Mouse (Mus musculus) hindbrain, embryonic 11.5 days (tissue): Measurements from ENCODE around the gene Ube2h. TPM values are rescaled to one million over a fixed set of nuclear protein-coding genes. Genes with fewer than 3 reads are reported as not detected.
A peak's percentile ranks its signal among the peaks of the same experiment; 100 is the strongest.
"Not testable (repeated sequence)": the region's sequence is repeated elsewhere in the genome, so short reads cannot be mapped to it uniquely, and the experiment has no call there.

ENCODE experiments used
- ATAC-seq: fragments of 200-750 bp; cut with Nextera tagmentation; 2 replicates; pipeline ENCODE4 v1.8.0; 2017; ENCODE audit warnings: mild to moderate bottlenecking, moderate TSS enrichment, moderate library complexity; ENCODE audit not compliant: low FRiP score
- DNase-seq: peaks from one replicate; pipeline ENCODE4 v3.0.0-alpha.2; 2015; ENCODE audit warnings: low spot score
- H3K27ac ChIP-seq: fragments of 300-500 bp; sonication (generic); 2 replicates; pipeline ENCODE4 v1.5.1; 2014; ENCODE audit warnings: mild to moderate bottlenecking, low read depth, low read length
- H3K27me3 ChIP-seq: fragments of 300-500 bp; sonication (generic); 2 replicates; pipeline ENCODE4 v1.6.1; 2014; ENCODE audit warnings: mild to moderate bottlenecking, low read length, moderate library complexity, mixed read lengths; ENCODE audit not compliant: control insufficient read depth, insufficient read depth
- H3K36me3 ChIP-seq: fragments of 300-500 bp; sonication (generic); 2 replicates; pipeline ENCODE4 v1.6.1; 2014; ENCODE audit warnings: mild to moderate bottlenecking, low read length, moderate library complexity, mixed read lengths; ENCODE audit not compliant: control insufficient read depth, insufficient read depth
- H3K4me1 ChIP-seq: fragments of 300-500 bp; sonication (generic); replicated peaks from 2 replicates; pipeline ENCODE4 v1.6.1; 2014; ENCODE audit warnings: low read length, mixed read lengths; ENCODE audit not compliant: control insufficient read depth, insufficient read depth
- H3K4me2 ChIP-seq: fragments of 300-500 bp; sonication (generic); replicated peaks from 2 replicates; pipeline ENCODE4 v1.6.1; 2014; ENCODE audit warnings: mild to moderate bottlenecking, low read depth, low read length
- H3K4me3 ChIP-seq: fragments of 300-500 bp; sonication (generic); 2 replicates; pipeline ENCODE4 v1.5.1; 2014; ENCODE audit warnings: low read depth, low read length
- H3K9ac ChIP-seq: fragments of 300-500 bp; sonication (generic); 2 replicates; pipeline ENCODE4 v1.6.1; 2014; ENCODE audit warnings: low read depth, low read length
- H3K9me3 ChIP-seq: fragments of 300-500 bp; sonication (generic); 2 replicates; pipeline ENCODE4 v1.6.1; 2016; ENCODE audit warnings: low read length; ENCODE audit not compliant: control insufficient read depth
- WGBS: fragments of 180-500 bp; shearing (Covaris S2); extraction: QIAGEN DNeasy Blood & Tissue Kit; methylation state at CpG from one replicate; pipeline ENCODE4 v1.1.7; 2014; 5-methylcytosine and 5-hydroxymethylcytosine counted together
- polyA plus RNA-seq: library from polyadenylated mRNA; unstranded; fragments of >200 nt; fragmentation: Nextera tagmentation; extraction: Ambion mirVana; gene quantifications from 2 replicates; pipeline ENCODE4 v1.2.1, GENCODE M21; 2014

Gene Ube2h
- polyA plus RNA-seq, 1 experiment from 2014 or later: 56.1 TPM

GRCm38 (mm10) chr6:30210788-30211187 is 93.6 kb downstream of the Ube2h start:
- Histone ChIP-seq H3K27ac (no peak overlapping the region), H3K4me2 (no peak overlapping the region), H3K4me1 (0 out of 2 replicates have a peak, but pooled peaks cover under 1% of the 10 kb centered on the region), H3K36me3 (no peaks in the 10 kb centered on the region), H3K4me3 (no peak overlapping the region), H3K9me3 (no peaks in the 10 kb centered on the region), H3K9ac (no peak overlapping the region), H3K27me3 (no peaks in the 10 kb centered on the region)
- ATAC-seq (no peak), DNase-seq (peak; percentile 86)
- 36% methylated on average over 5 of the region's 5 CpGs for WGBS

GRCm38 (mm10) chr6:30208844-30209243 is 95.5 kb downstream of the Ube2h start:
- Histone ChIP-seq H3K4me2 (no peak overlapping the region), H3K36me3 (no peaks in the 10 kb centered on the region), H3K9me3 (no peaks in the 10 kb centered on the region), H3K4me1 (0 out of 2 replicates have a peak, but pooled peaks cover 2% of the 10 kb centered on the region), H3K4me3 (no peak overlapping the region), H3K27ac (no peak overlapping the region), H3K9ac (no peak overlapping the region), H3K27me3 (no peaks in the 10 kb centered on the region)
- WGBS: 47% methylated on average over 4 of the region's 4 CpGs
- ATAC-seq: no peak
- no peak for DNase-seq

GRCm38 (mm10) chr6:30205587-30206202 is 98.6 kb downstream of the Ube2h start:
- no peaks in the 10 kb centered on the region for H3K27me3 ChIP-seq
- peak overlapping the region; percentile 40 for H3K4me2 ChIP-seq
- H3K9me3 ChIP-seq: no peaks in the 10 kb centered on the region
- ATAC-seq (peak; percentile 88), DNase-seq (peak; percentile 90)
- 0 out of 2 replicates have a peak, but pooled peaks cover 2% of the 10 kb centered on the region for H3K4me1 ChIP-seq
- no peak overlapping the region for H3K27ac ChIP-seq
- no peak overlapping the region for H3K9ac ChIP-seq
- 7% methylated on average over 30 of the region's 30 CpGs for WGBS
- no peak overlapping the region for H3K4me3 ChIP-seq
- no peaks in the 10 kb centered on the region for H3K36me3 ChIP-seq

DNA sequence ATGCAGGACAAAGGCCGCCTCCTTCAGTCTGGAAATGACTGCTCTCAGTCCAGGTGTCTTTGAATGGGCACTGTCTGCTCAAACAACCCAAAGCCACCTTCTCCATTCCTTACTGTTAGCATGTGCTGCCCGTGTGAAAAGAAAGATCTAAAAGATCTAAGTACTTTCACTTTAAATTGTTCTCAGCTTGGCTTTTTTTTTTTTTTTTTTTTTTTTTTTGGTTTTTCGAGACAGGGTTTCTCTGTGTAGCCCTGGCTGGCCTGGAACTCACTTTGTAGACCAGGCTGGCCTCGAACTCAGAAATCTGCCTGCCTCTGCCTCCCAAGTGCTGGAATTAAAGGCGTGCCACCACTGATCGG is 99.2 kb downstream of the Ube2h start:
- not testable (repeated sequence) for H3K9ac ChIP-seq, H3K4me2 ChIP-seq, H3K9me3 ChIP-seq, H3K4me1 ChIP-seq, H3K27ac ChIP-seq, H3K27me3 ChIP-seq, H3K36me3 ChIP-seq, ATAC-seq, H3K4me3 ChIP-seq, DNase-seq
- 82% methylated on average over 5 of the region's 6 CpGs for WGBS

- WGBS: 48% methylated on average over 20 of the region's 20 CpGs
- Histone ChIP-seq H3K36me3 (no peaks in the 10 kb centered on the region), H3K27me3 (no peaks in the 10 kb centered on the region), H3K4me2 (no peak overlapping the region), H3K9me3 (no peaks in the 10 kb centered on the region), H3K4me1 (0 out of 2 replicates have a peak, but pooled peaks cover 2% of the 10 kb centered on the region), H3K9ac (0 out of 2 replicates have a peak overlapping the region, but pooled peaks have one; percentile 27), H3K27ac (no peak overlapping the region), H3K4me3 (no peak overlapping the region)
- ATAC-seq (no peak), DNase-seq (peak; percentile 39)
Measured at GRCm38 (mm10) chr6:30204383-30205179, 99.8 kb downstream of the Ube2h start.

- H3K27me3 ChIP-seq: no peaks in the 10 kb centered on the region
- H3K4me1 ChIP-seq: no peaks in the 10 kb centered on the region
- H3K4me2 ChIP-seq: no peak overlapping the region
- no peak overlapping the region for H3K9ac ChIP-seq
- DNase-seq (no peak), ATAC-seq (no peak)
- H3K27ac ChIP-seq: no peak overlapping the region
- 80% methylated on average over 8 of the region's 8 CpGs for WGBS
- no peaks in the 10 kb centered on the region for H3K36me3 ChIP-seq
- H3K4me3 ChIP-seq: no peak overlapping the region
- H3K9me3 ChIP-seq: no peaks in the 10 kb centered on the region
Measured at GRCm38 (mm10) chr6:30196143-30196542, 108.2 kb downstream of the Ube2h start.

GRCm38 (mm10) chr6:30195656-30196055 is 108.7 kb downstream of the Ube2h start:
- Histone ChIP-seq H3K9ac (no peak overlapping the region), H3K4me1 (no peaks in the 10 kb centered on the region), H3K4me3 (no peak overlapping the region), H3K4me2 (no peak overlapping the region), H3K9me3 (no peaks in the 10 kb centered on the region), H3K27me3 (no peaks in the 10 kb centered on the region), H3K27ac (no peak overlapping the region), H3K36me3 (no peaks in the 10 kb centered on the region)
- WGBS: 81% methylated on average over 11 of the region's 11 CpGs
- DNase-seq (no peak), ATAC-seq (no peak)

DNA sequence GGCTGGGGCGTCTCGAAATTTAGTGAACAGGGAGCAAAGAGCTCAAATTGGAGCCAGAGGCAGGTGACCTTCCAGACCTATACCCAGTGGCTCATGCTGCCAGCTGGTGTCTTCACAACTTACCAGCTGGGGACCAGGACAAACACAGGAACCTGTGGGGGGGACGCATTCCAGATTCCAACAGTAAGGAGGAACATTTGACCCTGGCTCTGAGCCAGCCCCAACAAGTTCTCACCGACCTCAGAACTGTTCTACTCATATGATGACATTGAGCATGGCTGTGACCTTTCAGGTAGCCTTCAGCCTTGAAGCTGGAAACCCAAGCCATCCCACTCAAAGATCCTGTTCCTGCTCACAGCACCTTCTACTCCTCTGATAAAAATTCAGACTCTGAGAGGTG is 120.7 kb downstream of the Ube2h start:
- no peak for DNase-seq
- H3K4me3 ChIP-seq: no peak overlapping the region
- ATAC-seq: no peak
- 78% methylated on average over 4 of the region's 4 CpGs for WGBS
- H3K4me1 ChIP-seq: 0 out of 2 replicates have a peak, but pooled peaks cover 2% of the 10 kb centered on the region
- H3K9ac ChIP-seq: no peak overlapping the region
- H3K9me3 ChIP-seq: no peaks in the 10 kb centered on the region
- peaks cover 31% of the 10 kb centered on the region for H3K27me3 ChIP-seq
- no peak overlapping the region for H3K4me2 ChIP-seq
- no peak overlapping the region for H3K27ac ChIP-seq
- no peaks in the 10 kb centered on the region for H3K36me3 ChIP-seq

DNA sequence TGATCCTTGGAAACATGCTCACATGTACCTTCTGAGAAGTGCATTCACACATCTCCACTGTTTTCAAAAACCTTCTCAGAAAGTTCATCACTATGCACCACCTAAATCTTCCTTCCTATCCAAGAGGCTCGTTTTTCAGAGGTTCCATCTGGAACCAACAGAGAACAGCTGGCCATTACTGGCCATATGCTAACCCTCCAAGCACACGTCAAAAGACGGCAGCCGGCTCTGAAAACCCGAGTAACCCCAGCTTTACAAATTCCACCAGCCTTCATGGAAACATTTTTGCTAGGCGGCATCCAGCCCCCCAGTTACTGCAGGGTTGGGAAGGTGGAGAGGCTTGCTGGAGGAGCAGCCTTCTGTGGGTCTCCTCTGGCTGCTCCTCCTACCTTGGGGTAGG is 122.3 kb downstream of the Ube2h start:
- Histone ChIP-seq H3K9ac (no peak overlapping the region), H3K4me2 (no peak overlapping the region), H3K36me3 (no peaks in the 10 kb centered on the region), H3K9me3 (no peaks in the 10 kb centered on the region), H3K27ac (no peak overlapping the region), H3K4me3 (no peak overlapping the region), H3K4me1 (0 out of 2 replicates have a peak, but pooled peaks cover 2% of the 10 kb centered on the region), H3K27me3 (peaks cover 45% of the 10 kb centered on the region)
- ATAC-seq: no peak
- DNase-seq: no peak
- 70% methylated on average over 6 of the region's 6 CpGs for WGBS
